Mouse (Mus musculus) G1E (cell line): ENCODE measurements around the gene Aen.

ENCODE experiments used
- CTCF ChIP-seq: IDR thresholded peaks from 2 replicates; pipeline ENCODE4 v1.5.1; 2012; ENCODE audit warnings: low read depth, low read length, inconsistent platforms, mixed read lengths
- GATA2 ChIP-seq: IDR thresholded peaks from 2 replicates; pipeline ENCODE4 v1.6.1; 2012; ENCODE audit warnings: low read depth, low read length, inconsistent platforms, borderline replicate concordance

GRCm38 (mm10) chr7:78897567-78897966, 1.9 kb downstream of the Aen start:
- TF ChIP-seq CTCF = no peak
- no peak for TF ChIP-seq GATA2
